Mouse (Mus musculus) urinary bladder, postnatal 10 days (tissue): ENCODE measurements around the gene Tmem204.
A peak's percentile ranks its signal among the peaks of the same experiment; 100 is the strongest.
"Not testable (repeated sequence)": the region's sequence is repeated elsewhere in the genome, so short reads cannot be mapped to it uniquely, and the experiment has no call there.

ENCODE experiments used
- DNase-seq: peaks from one replicate; pipeline ENCODE4 v3.0.0; 2022; ENCODE audit warnings: low spot score

Gene Tmem204

DNA sequence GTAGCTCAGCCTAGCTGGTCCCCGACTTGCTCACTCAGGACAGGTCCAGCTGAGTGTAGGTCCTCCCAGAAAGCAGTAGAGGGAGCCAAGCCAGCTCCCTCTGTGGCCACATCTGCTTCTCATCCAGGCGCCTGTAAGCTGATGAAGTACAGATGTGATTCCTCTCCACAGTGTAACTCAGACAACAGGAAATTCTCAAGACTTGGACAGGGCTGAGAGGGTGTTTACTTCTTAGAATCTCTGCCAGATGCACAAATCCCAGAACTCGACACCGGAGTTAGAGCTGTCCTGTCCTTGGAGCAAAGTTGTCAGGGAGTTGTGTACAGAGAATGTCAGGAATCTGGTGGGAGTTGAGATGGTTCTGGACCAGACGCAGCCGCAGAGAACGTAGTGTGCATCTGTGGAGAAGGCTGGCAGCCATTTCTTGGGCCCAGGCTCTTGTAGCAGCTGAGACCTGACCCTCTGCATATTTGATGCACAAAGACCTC, at the start of gene Tmem204:
Tmem204 (minus strand) TSS at position 148 of the 488 bp plus-strand sequence.
- DNase-seq, result no peak

DNA sequence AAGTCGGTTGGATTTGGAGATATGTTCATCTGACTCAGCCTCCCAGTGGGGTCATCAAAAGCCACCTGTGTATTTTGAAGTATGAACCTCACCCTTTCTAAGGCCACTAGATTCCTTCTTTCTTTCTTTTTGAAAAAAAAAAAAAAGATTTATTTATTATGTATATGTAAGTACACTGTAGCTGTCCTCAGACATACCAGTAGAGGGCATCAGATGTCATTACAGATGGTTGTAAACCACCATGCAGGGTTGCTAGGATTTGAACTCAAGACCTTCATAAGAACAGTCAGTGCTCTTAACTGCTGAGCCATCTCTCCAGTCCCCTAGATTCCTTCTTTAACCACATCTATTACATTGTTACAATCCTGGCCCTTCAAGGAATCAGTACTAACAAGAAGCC, 46.7 kb upstream of the Tmem204 start:
- no peak for DNase-seq

DNA sequence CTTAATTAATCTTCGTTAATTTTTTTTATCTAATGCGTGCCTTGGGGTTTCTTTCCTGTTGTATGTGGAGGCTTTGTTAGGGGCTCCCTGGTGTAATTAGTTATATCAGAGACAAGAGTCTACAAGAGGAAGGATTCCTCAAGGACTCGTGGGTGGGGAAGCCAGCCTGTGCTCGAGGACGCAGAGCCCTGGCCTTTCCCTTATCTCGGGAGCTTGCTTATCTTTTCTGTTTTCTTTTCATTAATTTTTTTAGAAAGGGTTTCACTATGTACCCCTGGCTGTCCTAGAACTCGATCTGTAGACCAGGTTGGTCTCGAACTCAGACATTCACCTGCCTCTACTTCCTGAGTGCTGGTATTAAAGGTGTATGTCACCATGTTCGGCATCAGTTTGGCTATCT, 44.3 kb upstream of the Tmem204 start:
- DNase-seq, result no peak

DNA sequence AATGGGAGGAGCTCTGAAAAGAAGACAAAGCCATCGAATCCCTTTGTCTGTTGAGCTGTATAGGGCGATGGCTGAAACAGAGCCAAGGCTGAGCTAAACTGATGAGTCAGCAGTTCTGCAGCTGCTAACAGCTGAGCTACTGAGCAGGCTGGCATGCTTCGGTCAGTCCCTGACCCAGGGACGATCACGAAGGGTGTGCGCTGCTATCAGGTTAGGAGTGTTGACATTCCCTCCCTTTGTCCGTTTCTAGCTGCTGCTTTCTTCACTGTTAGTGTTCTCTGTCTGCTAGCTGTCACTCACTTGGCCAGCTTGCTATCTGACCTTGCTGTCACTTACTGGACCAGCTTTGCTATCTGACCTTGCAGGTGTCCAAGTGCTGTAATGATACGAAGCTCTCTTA, 43.7 kb upstream of the Tmem204 start:
- no peak for DNase-seq

DNA sequence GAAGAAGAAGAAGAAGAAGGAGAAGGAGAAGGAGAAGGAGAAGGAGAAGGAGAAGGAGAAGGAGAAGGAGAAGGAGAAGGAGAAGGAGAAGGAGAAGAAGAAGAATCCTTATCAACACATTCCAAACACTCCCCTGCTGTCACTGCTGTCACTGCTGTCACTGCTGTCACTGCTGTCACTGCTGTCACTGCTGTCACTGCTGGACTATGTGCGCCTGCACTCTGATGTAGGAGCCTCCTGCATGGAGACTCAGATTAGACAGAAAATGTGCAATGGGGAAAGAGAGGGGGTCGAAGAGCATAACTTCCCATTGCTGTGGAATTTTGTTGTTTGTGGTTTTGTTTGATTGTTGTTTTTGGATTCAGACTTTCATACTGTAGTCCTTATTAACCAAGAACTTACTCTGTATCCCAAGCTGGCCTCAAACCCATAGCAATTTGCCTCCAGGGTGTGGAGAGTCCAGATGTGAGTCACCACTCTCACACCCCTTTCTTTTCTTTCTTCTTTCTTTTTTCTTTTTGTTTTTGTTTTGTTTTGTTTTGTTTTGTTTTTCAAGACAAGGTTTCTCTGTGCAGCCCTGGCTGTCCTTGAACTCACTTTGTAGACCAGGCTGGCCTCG, 42.2 kb upstream of the Tmem204 start:
- DNase-seq, result not testable (repeated sequence)

DNA sequence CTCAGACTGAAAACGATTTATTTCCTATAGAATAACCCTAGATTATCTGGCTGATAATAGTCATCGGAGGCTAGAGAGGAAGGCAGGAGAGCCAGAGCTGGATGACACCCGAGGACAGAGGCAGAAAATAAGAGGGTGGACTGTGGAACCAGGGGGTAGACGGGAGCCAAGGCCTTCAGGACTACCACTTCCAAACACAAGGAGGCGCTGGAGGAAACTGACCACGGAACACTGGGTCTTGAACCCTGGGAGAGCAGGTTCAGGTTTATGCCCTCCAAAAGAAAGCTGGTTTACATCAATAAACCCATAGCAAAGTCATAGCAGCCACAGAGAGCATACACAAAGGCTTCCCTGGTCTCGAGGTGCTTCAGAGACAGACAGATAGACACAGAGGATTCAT, 40.6 kb upstream of the Tmem204 start:
- no peak for DNase-seq

DNA sequence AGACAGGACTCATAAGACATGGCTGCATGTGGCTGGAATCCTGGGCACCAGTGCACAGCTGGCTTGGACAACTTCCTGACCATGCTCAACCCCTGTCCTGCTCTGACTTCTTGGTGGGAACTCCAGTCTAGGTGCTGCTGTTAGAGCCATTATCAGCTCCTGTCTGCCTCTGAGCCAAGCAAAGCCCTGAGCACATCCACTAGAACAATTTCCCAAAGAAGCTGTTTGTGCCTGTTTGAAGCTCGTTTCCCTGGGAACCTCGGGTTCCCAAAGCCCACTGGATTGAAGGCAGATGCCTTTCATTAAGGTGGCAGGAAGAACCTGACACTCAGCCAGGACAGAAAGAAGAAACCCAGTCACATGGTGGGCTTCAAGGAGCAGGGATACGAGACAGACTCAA, 37.0 kb upstream of the Tmem204 start, which contains the start of gene Ptx4:
Ptx4 (plus strand) TSS at position 355 of the 400 bp plus-strand sequence.
- DNase-seq, result no peak

DNA sequence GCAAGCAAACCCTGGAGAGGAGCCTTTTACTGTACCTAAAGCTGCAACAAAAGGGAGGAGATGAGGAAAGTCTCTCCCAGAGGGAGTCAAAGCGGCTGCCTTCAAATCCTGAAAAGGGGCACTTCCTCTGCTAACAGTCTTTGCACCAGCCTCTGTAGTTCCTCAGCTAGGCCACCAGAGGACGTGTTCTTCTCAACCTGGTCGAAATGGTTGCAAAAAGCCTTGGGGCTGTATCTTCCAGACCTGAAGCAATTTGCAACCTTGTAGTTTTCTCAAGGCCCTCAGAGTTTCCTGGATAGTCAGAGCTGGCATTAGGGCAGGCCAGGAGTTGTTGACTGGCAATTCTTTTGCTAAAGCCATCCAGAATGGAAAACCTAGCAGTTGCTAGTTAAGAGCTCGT, 33.9 kb upstream of the Tmem204 start:
- DNase-seq, result no peak

DNA sequence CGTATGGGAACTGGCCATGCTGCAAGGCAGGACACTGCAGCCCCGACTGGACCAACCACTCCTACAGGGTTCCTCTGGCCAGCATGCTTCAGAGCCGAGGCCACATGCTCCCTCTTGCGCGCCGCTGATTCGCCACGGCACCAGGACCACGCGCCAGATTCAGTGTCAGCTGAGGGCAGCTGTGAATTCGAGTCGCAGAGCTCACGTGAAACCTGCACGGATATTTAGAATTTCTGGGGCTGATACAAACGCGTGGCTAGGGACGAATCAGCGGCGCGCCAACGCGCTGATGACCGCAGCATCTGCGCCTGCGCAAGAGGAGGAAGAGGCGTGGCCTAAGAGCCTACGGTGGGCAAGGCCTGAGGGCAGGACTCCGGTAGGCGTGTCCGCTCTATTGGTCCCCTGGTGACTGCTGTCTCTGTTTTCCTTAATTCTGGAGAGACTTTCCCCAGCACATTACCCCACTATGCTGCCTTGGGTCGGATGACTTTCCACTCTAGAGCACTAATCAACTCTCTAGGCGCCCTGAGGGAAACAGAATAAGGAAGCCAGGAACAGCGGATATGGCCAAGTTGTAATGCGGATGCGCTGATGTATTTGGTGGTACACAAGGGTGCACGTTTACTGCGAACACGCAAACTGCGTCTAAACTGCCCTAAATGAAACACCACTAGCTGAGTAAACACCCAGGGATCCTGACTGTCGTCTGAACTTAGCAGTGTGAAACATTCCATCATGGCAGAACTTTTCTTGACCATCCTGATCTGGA, 32.5 kb upstream of the Tmem204 start, which contains the start of gene Telo2:
Telo2 (minus strand) TSS at position 304 of the 769 bp plus-strand sequence.
- peak; percentile 78 for DNase-seq

DNA sequence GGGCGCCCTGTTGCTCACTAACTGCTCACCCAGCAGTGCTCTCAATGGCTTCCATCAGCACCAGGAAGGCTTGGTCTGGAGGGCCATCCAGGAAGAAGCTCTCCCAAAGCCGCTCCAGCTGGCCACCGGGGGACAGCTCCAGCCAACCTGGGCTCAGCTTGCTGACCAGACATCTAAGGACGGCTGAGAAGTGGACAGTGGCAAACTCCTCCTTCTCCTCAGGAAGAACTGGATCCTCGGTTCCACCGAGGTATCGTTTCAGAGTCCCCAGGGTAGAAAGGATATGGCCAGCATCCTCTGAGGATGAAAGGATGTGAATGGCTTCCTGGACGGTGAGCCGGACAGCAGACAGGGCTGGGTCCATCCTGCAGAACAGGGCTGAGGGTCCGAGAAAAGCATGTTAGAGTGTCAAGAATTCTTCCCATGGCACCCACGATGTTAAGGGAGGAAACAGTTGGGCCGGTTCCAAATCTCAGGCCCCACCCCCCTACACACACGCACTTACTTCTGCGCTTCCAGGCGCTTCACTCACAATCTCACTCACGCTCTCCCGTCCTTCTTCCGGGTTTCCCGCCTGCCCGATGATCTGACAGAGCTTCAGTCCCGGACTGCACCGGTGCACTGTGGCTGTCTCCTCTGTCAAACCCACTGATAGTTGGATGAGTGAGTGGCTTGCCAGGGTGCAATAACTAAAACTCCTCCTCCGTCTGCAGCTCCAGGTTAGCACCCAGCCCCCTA, 31.7 kb upstream of the Tmem204 start:
- no peak for DNase-seq

DNA sequence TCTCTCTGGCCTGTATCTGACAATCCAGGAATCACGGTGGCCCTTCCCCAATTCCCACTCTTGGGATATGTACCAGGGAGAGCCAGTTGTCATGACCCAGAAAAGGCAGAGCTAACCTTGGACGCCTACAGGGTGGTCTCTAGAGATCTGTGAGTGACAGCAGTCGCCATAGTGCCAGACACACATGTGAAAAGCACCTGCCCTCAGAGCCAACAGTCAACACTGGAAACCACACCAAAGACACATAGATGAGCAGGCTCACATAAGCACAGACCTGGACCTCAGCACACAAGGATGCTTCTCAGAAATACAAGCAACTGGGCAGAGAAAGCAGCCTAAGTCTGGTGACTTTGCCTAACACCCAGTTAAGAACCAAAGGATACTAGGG, 29.0 kb upstream of the Tmem204 start:
- no peak for DNase-seq

DNA sequence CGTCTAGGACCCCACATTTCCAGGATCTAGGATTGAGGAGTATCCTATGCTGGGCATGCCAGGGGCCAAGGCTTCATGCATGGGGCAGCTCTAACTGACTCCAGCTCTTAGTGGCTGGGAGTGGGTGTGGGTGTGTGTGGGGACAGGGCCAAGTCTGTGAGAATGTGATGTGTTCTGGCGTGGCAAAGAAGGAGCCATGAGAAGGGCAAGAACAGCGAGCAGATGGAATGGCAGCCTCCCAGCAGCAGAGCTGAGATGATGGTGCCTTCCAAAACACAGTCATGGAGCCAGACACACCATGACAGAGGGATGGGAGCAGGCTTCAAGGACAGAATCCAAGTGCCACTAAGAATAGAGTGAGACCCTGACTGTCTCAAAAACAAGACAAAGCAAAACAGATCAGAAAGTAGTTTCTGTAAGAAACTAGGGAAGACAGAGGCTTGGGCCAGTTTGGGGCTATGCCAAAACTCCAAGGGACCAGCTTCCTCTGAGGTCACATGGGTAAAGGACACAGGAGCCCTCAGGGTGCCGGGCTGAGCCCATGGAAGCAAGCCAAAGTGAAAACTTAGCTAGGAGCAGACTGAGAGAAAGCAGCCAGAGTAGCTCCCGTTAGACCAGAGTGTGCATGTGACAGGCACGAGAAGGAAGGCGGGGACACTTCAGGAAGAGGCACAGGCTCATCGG, 28.5 kb upstream of the Tmem204 start:
- no peak for DNase-seq

DNA sequence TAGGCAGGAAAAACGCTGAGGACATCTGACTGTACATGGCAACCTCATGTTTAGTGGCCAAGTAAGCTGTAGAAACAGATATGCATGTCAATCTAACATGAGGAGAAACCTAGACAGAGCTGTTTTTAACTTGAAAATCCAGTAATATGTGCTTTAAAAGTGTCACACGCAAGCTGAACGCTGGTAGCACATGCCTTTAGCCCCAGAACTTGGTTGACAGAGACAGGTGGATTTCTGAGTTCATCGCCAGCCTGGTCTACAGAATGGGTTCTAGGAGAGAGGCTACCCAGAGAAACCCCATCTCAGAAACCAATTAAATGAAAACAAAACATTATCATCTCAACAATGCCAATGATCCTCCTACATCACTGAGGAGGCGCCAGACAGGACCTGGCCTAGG, 27.8 kb upstream of the Tmem204 start:
- no peak for DNase-seq

DNA sequence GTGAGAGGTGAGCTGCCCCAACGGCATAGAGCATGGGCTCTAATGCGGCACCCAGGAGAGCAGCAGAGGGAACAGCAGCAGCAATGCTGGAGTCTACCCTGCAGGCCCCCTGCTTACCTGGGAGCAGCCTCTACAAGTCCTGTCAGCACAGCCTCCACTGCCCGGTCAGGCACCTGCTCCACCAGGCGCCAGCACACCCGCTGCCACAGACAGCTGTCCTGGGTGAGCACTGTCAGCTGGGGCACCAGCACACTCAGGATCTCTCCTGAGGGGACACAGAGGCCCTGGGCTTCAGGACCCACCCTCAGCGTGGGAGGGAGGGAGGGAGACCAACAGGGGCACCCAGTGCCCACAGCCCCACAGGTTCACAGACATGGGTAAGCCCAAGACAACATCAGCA, 27.2 kb upstream of the Tmem204 start:
- DNase-seq, result no peak

DNA sequence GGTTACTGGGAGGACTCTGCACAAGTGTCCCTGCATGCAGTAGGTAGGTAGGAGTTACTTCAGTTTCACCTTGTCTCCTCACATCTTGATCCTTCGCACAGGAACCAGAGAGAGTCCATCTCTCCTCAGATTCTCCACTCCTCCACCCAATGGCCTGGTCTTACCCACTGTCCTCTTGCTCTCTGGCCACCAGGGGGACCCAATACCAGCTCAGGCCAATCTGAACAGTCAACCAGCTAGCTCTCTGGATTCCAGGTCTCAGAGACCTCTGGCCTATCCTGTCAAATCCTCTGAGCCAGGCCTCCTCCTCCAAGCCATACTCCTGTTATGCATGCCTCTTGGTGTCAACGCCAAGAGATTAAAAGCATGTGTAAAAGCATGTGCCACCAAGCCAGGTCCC, 26.2 kb upstream of the Tmem204 start:
- DNase-seq, result no peak

DNA sequence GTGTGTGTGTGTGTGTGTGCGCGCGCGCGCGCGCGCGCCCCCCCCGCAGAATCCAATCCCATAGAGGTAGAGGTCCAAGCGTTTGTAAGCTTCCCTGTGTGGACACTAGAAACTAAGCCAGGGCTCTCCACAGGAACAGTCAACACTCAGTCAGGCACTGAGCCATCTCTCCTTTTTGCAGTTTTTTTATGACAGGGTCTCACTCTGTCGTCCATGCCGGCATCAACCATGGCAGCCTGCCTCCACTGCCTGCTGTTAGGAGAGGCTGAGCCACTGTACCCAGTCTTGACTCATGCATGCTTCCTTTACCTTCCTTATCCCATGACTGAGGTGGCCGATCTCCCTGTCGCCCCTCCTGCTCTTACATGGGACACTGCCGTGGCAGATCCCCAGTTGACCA, 24.4 kb upstream of the Tmem204 start:
- DNase-seq, result no peak

DNA sequence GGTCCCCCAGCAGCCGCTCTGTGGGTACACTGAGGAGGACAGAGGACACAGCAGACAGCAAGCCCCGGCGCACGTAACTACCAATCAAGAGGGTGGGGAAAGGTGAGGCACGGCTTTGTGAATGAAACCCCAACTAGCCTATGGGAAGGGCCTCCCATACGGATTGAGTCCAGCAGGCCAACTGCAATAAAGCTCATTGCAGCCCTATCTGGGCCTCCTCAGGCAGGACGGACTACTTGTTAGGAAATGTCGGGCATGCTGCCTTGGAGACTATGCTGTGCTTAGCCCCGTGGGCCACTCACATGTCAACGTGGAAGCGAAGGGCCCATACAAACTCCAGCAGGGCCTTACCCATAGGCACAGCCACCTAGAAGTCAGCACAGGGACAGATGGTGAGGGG, 17.9 kb upstream of the Tmem204 start:
- DNase-seq, result no peak

DNA sequence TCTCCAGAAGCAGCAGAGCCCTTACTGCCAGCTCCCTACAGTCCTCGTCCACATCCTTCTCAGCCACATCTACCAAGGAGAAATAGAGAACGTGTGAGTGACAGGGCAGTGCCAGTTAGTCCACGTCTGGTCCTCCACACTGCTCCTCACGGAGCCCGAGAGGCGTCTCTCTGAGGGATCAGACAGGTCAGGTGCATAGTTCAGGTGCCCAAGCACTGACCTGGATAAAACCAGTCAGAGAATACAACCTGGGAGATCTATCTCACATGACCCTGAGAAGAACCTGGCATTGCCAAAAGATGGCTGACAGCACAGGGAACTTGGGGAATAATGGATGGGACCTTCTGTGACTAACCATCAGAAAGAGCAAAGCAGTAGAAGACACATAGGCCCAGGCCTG, 16.7 kb upstream of the Tmem204 start:
- DNase-seq, result no peak

DNA sequence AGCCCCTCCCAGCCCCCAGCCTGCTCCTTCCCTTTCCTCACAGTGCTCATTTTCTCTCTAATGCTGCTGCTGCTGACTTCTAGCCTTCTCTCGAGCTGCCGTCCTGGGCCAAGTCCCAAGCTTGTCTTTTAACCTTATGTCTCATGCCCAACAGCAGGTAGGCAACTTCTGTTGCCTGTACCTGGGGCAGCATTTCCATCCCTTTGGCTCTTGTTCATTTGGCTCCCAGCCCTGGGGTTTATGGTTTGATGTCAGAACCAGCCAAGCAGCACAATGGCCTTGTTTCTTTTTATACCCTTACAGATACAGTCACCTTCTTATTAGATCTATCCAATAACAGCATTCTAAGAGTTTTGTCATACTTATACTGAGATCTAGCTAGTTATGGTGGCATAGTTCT, 12.8 kb upstream of the Tmem204 start:
- no peak for DNase-seq

DNA sequence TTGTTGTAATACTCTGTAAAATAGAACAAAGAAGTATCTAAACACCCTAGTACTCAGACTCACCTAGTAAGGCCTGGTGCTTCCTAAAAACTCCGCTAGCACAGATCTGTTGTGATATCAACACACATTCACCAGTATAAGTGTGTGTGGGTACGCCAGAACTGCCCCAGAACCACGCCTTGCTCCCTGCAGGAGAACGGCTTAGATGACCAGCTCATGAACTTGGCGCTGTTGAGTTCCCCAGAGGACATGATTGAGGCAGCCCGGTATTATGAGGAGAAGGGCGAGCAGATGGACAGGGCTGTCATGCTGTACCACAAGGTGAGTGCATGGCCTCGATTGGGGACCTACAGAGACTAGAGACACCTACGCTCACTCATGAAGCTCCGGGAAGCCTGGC, 7.1 kb upstream of the Tmem204 start:
- DNase-seq, result no peak

DNA sequence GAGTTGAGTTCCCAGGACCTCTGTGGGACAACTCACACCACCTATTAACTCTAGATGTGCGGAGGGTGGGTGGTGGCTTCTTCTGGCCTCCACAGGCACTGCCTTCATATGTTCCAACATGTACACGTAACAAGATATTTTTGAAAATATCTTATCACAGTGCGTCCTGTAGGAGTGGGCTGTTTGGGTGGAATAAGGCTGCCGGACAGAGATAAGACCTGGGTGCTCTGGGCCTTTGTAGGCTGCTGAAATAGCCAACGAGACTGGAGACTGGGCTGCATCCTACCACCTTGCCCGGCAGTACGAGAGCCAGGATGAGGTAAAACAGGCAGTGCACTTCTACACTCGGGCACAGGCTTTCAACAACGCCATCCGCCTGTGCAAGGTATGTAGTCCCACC, 5.8 kb upstream of the Tmem204 start:
- no peak for DNase-seq

DNA sequence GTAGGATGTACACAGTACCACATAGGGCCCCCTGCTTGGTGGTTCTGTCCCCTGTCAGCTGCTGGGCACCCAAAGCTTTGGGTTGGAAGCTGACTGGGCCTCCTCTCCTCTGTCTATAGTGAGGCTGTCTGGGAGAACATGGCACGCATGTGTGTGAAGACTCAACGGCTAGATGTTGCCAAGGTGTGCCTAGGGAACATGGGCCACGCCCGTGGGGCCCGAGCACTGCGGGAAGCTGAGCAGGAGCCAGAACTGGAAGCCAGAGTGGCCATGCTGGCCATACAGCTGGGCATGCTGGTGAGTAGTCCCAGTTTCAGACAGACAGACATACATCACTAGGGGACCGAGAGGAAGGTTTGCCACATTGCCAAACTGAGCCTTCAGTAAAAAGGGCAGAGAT, 3.3 kb upstream of the Tmem204 start:
- no peak for DNase-seq
